Mouse (Mus musculus) forebrain, embryonic 12.5 days (tissue): ENCODE measurements around the gene Sptb. TPM values are rescaled to one million over a fixed set of nuclear protein-coding genes. Genes with fewer than 3 reads are reported as not detected.

Source experiments
- ATAC-seq: fragments of 200-750 bp; cut with Nextera tagmentation; 2 replicates; pipeline ENCODE4 v1.8.0; 2017; ENCODE audit warnings: moderate TSS enrichment; ENCODE audit not compliant: low FRiP score
- H3K27ac ChIP-seq: fragments of 300-500 bp; sonication (generic); 2 replicates; pipeline ENCODE4 v1.5.1; 2016; ENCODE audit warnings: mild to moderate bottlenecking
- H3K27me3 ChIP-seq: fragments of 300-500 bp; sonication (generic); 2 replicates; pipeline ENCODE4 v1.6.1; 2016; ENCODE audit warnings: mild to moderate bottlenecking
- H3K36me3 ChIP-seq: fragments of 300-500 bp; sonication (generic); replicated peaks from 2 replicates; pipeline ENCODE4 v1.6.1; 2016; ENCODE audit warnings: mild to moderate bottlenecking
- H3K4me1 ChIP-seq: fragments of 300-500 bp; sonication (generic); 2 replicates; pipeline ENCODE4 v1.6.1; 2016
- H3K4me2 ChIP-seq: fragments of 300-500 bp; sonication (generic); 2 replicates; pipeline ENCODE4 v1.6.1; 2016; ENCODE audit warnings: mild to moderate bottlenecking, moderate library complexity
- H3K4me3 ChIP-seq: fragments of 300-500 bp; sonication (generic); replicated peaks from 2 replicates; pipeline ENCODE4 v1.5.1; 2016; ENCODE audit warnings: mild to moderate bottlenecking
- H3K9ac ChIP-seq: fragments of 300-500 bp; sonication (generic); 2 replicates; pipeline ENCODE4 v1.6.1; 2016; ENCODE audit warnings: mild to moderate bottlenecking
- H3K9me3 ChIP-seq: fragments of 300-500 bp; sonication (generic); 2 replicates; pipeline ENCODE4 v1.6.1; 2016
- WGBS: fragments of 180-500 bp; shearing (Covaris S2); methylation state at CpG from one replicate; pipeline ENCODE4 v1.1.7; 2016; 5-methylcytosine and 5-hydroxymethylcytosine counted together
- polyA plus RNA-seq: library from polyadenylated mRNA; unstranded; fragments of >200 nt; fragmentation: Nextera tagmentation; extraction: Ambion mirVana; gene quantifications from 2 replicates; pipeline ENCODE4 v1.2.1, GENCODE M21; 2016

The Sptb gene
- polyA plus RNA-seq, 1 experiment from 2014 or later = 2.1 TPM

GRCm38 (mm10) chr12:76546383-76547276 is 163.7 kb downstream of the Sptb start:
- H3K36me3 ChIP-seq = no peaks in the 10 kb centered on the region
- H3K9me3 ChIP-seq = no peaks in the 10 kb centered on the region
- no peak overlapping the region for H3K27ac ChIP-seq
- H3K4me1 ChIP-seq = peaks cover 24% of the 10 kb centered on the region
- WGBS = 5% methylated on average over 28 of the region's 28 CpGs
- peak overlapping the region; percentile 3; the same call in 1 of the 2 replicates for H3K4me3 ChIP-seq
- 0 out of 2 replicates have a peak overlapping the region, but pooled peaks have one; percentile 0 for H3K9ac ChIP-seq
- H3K4me2 ChIP-seq = peak overlapping the region; percentile 42
- no peak for ATAC-seq
- H3K27me3 ChIP-seq = peaks cover 42% of the 10 kb centered on the region

GRCm38 (mm10) chr12:76545786-76546370 is 164.5 kb downstream of the Sptb start:
- ATAC-seq = no peak
- peaks cover 42% of the 10 kb centered on the region for H3K27me3 ChIP-seq
- H3K4me1 ChIP-seq = peaks cover 26% of the 10 kb centered on the region
- H3K9me3 ChIP-seq = no peaks in the 10 kb centered on the region
- no peaks in the 10 kb centered on the region for H3K36me3 ChIP-seq
- no peak overlapping the region for H3K4me3 ChIP-seq
- peak overlapping the region; percentile 42; the same call in 1 of the 2 replicates for H3K4me2 ChIP-seq
- WGBS = 53% methylated on average over 15 of the region's 15 CpGs
- H3K27ac ChIP-seq = no peak overlapping the region
- no peak overlapping the region for H3K9ac ChIP-seq

- 81% methylated on average over 6 of the region's 6 CpGs for WGBS
- H3K36me3 ChIP-seq = no peaks in the 10 kb centered on the region
- H3K4me3 ChIP-seq = no peak overlapping the region
- H3K27ac ChIP-seq = no peak overlapping the region
- H3K4me2 ChIP-seq = no peak overlapping the region
- peaks cover 11% of the 10 kb centered on the region for H3K4me1 ChIP-seq
- H3K27me3 ChIP-seq = peaks cover 19% of the 10 kb centered on the region
- H3K9ac ChIP-seq = no peak overlapping the region
- H3K9me3 ChIP-seq = no peaks in the 10 kb centered on the region
- ATAC-seq = no peak
Observed at GRCm38 (mm10) chr12:76541879-76542278, 168.5 kb downstream of the Sptb start.

- no peak overlapping the region for H3K9ac ChIP-seq
- H3K4me3 ChIP-seq = no peak overlapping the region
- H3K36me3 ChIP-seq = no peaks in the 10 kb centered on the region
- no peak overlapping the region for H3K4me2 ChIP-seq
- H3K27me3 ChIP-seq = peaks cover 19% of the 10 kb centered on the region
- WGBS = 43% methylated on average over 8 of the region's 8 CpGs
- H3K27ac ChIP-seq = no peak overlapping the region
- no peak for ATAC-seq
- H3K4me1 ChIP-seq = peaks cover 7% of the 10 kb centered on the region
- H3K9me3 ChIP-seq = no peaks in the 10 kb centered on the region
Observed at GRCm38 (mm10) chr12:76541475-76541874, 168.9 kb downstream of the Sptb start.

GRCm38 (mm10) chr12:76540701-76541221 is 169.6 kb downstream of the Sptb start:
- H3K9me3 ChIP-seq = no peaks in the 10 kb centered on the region
- H3K36me3 ChIP-seq = no peaks in the 10 kb centered on the region
- no peak overlapping the region for H3K9ac ChIP-seq
- H3K4me3 ChIP-seq = no peak overlapping the region
- no peak overlapping the region for H3K4me2 ChIP-seq
- ATAC-seq = no peak
- peaks cover 17% of the 10 kb centered on the region for H3K27me3 ChIP-seq
- WGBS = 82% methylated on average over 10 of the region's 10 CpGs
- no peak overlapping the region for H3K27ac ChIP-seq
- H3K4me1 ChIP-seq = 0 out of 2 replicates have a peak, but pooled peaks cover 2% of the 10 kb centered on the region

GRCm38 (mm10) chr12:76540169-76540568 is 170.2 kb downstream of the Sptb start:
- no peak for ATAC-seq

GRCm38 (mm10) chr12:76537434-76537833 is 172.9 kb downstream of the Sptb start:
- Histone ChIP-seq H3K27ac (no peak overlapping the region), H3K4me3 (no peak overlapping the region), H3K4me2 (no peak overlapping the region), H3K9me3 (no peaks in the 10 kb centered on the region), H3K27me3 (peaks cover 43% of the 10 kb centered on the region), H3K36me3 (no peaks in the 10 kb centered on the region), H3K4me1 (peaks cover 20% of the 10 kb centered on the region), H3K9ac (no peak overlapping the region)
- no peak for ATAC-seq
- 92% methylated on average over 8 of the region's 8 CpGs for WGBS

More at GRCm38 (mm10) chr12:76540169-76540568, 170.2 kb downstream of the Sptb start:
- Histone ChIP-seq H3K27ac (no peak overlapping the region), H3K4me3 (no peak overlapping the region), H3K27me3 (peaks cover 17% of the 10 kb centered on the region), H3K36me3 (no peaks in the 10 kb centered on the region), H3K4me2 (no peak overlapping the region), H3K9ac (no peak overlapping the region), H3K4me1 (0 out of 2 replicates have a peak, but pooled peaks cover 2% of the 10 kb centered on the region), H3K9me3 (no peaks in the 10 kb centered on the region)
- WGBS = 94% methylated on average over 3 of the region's 3 CpGs

- Histone ChIP-seq H3K27me3 (peaks cover 50% of the 10 kb centered on the region), H3K9ac (no peak overlapping the region), H3K27ac (no peak overlapping the region), H3K4me3 (no peak overlapping the region), H3K36me3 (no peaks in the 10 kb centered on the region), H3K4me2 (no peak overlapping the region), H3K9me3 (no peaks in the 10 kb centered on the region), H3K4me1 (peaks cover 20% of the 10 kb centered on the region)
- ATAC-seq = no peak
- WGBS = 84% methylated on average over 8 of the region's 8 CpGs
Observed at GRCm38 (mm10) chr12:76536591-76537153, 173.7 kb downstream of the Sptb start.

- Histone ChIP-seq H3K4me2 (no peak overlapping the region), H3K36me3 (no peaks in the 10 kb centered on the region), H3K9ac (no peak overlapping the region), H3K4me1 (peaks cover 18% of the 10 kb centered on the region), H3K27me3 (peaks cover 62% of the 10 kb centered on the region), H3K27ac (no peak overlapping the region), H3K9me3 (no peaks in the 10 kb centered on the region), H3K4me3 (no peak overlapping the region)
- WGBS = 58% methylated on average over 9 of the region's 9 CpGs
- no peak for ATAC-seq
Observed at GRCm38 (mm10) chr12:76535471-76535900, 174.9 kb downstream of the Sptb start.

GRCm38 (mm10) chr12:76534641-76535283 is 175.6 kb downstream of the Sptb start:
- H3K4me3 ChIP-seq = no peak overlapping the region
- WGBS = 26% methylated on average over 9 of the region's 9 CpGs
- H3K36me3 ChIP-seq = no peaks in the 10 kb centered on the region
- H3K9me3 ChIP-seq = no peaks in the 10 kb centered on the region
- H3K4me2 ChIP-seq = peak overlapping the region; percentile 97
- H3K27ac ChIP-seq = no peak overlapping the region
- ATAC-seq = no peak
- no peak overlapping the region for H3K9ac ChIP-seq
- H3K4me1 ChIP-seq = peaks cover 18% of the 10 kb centered on the region
- peaks cover 69% of the 10 kb centered on the region for H3K27me3 ChIP-seq

- Histone ChIP-seq H3K4me1 (peaks cover 18% of the 10 kb centered on the region), H3K27me3 (peaks cover 74% of the 10 kb centered on the region), H3K9ac (peak overlapping the region; percentile 61; the same call in 1 of the 2 replicates), H3K9me3 (no peaks in the 10 kb centered on the region), H3K4me2 (peak overlapping the region; percentile 97), H3K27ac (no peak overlapping the region), H3K36me3 (no peaks in the 10 kb centered on the region), H3K4me3 (peak overlapping the region; percentile 63)
- 3% methylated on average over 11 of the region's 11 CpGs for WGBS
- ATAC-seq = no peak
Observed at GRCm38 (mm10) chr12:76534233-76534632, 176.1 kb downstream of the Sptb start.
